Mouse (Mus musculus) left cerebral cortex, postnatal 10 days (tissue): ENCODE results near the gene Calr. TPM values are rescaled to one million over a fixed set of nuclear protein-coding genes. Genes with fewer than 3 reads are reported as not detected.

ENCODE experiments used
- DNase-seq, 2 experiments: peaks; one replicate each; pipeline ENCODE4 v3.0.0; 2021 to 2022; ENCODE audit warnings: low spot score in 2 of 2, mixed read lengths in 1 of 2; ENCODE audit errors: extremely low spot score in 1 of 2
- intact Hi-C: fragments of 180-260 bp; cut with DNase I; formaldehyde crosslinking; loops from one replicate; pipeline ENCODE4 v1.15.1; 2025
- total RNA-seq, 2 experiments: library from RNA; stranded (reverse); gene quantifications; 2 replicates each; pipeline ENCODE4 v1.2.3; 2021

Calr gene
- total RNA-seq, 2 experiments from 2014 or later, result 455 to 481 TPM

DNA sequence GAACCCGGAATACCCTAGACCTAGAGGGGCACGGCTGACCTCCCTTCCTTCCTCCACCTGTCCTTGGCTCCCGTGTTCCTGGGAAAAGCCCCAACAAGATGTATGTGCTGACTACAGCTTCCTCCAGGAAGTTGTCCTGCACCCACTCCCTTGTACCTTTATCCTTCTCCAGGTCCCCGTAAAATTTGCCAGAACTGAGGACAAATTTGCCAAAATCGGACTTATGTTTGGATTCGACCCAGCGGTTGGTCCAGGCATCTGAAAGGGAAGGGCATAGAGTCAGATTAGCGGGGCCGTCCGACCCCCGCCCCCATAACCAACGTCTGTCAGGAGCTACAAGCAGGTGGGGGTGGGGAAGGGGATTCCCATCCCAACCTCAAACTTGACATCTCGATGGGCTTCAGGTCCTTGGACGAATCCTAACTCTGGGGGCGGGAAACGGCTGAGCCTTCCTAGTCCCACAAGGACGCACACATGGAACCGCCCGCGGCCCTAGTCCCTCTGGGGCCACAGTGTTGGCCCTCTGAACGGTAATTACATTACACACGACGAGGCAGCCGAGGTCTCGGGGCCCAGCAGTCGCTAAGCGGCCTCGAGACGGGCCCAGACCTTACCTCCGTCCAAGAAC lies 526 bp downstream of the Calr start:
- intact Hi-C loops, result loop anchor here (5.0 kb wide), 1 partner anchor 56 kb away; the partner anchor contains the start of gene Klf1

DNA sequence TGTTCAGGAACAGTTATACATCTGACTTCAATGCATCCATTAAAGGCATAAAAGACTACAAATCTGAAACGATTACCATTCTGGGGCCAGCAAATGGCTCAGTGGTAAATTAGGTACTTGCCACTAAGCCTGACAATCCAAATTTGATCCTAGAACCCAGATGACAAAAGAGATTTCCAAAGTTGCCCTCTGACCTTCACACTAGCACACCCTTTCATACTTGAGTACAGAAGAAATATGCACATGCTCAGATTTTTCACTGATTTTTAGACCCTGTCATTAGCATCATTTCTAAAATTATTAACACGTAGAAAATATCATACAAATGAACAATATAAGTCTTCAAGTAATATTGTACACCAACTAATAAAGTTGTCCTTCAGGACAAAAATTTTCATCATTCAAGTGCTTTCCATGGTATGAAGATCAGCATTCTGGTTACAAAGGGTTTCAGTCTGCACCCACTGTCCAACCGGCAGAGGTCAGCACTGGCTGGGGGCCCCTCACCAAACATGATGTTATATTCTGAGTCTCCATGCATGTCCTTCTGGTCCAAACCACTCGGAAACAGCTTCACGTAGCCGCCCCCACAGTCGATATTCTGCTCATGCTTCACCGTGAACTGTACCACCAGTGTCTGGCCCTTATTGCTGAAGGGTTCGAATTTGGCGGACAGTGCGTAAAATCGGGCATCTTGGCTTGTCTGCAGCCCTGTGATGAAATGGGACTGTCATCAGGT lies 1.2 kb downstream of the Calr start:
- peak in 1 of 2 experiments; percentile 70 for DNase-seq
- intact Hi-C loops, result loop anchor here (5.0 kb wide), 1 partner anchor 57 kb away; the partner anchor contains the start of gene Klf1

More for the DNA sequence above, 526 bp downstream of the Calr start:
- no peak for DNase-seq

DNA sequence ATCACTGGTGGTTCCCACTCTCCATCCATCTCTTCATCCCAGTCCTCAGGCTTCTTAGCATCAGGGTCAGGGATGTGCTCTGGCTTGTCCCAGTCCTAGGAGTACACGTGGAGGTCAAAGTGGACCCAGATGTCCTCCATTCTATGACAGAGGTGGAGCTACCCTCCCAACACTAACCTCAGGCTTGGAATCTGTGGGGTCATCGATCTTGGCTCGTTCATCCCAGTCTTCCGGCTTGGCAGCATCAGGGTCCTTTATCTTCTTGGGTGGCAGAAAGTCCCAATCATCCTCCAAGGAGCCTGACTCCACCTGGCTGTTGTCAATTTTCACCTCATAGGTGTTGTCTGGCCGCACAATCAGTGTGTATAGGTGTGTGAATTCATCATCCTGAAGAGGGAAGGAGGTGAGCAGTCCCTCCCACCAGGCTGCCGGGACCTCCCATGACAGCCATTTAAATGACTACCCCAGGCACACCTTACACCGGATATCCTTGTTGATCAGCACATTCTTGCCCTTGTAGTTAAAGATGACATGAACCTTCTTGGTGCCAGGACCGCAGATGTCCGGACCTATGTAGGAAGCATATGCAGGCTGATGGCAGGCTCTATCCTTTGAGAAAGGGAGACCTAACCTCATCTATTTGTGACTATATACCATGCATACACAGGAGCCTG lies 2.2 kb downstream of the Calr start:
- DNase-seq, result no peak
- intact Hi-C loops, result loop anchor here (5.0 kb wide), 1 partner anchor 58 kb away; the partner anchor contains the start of gene Klf1

DNA sequence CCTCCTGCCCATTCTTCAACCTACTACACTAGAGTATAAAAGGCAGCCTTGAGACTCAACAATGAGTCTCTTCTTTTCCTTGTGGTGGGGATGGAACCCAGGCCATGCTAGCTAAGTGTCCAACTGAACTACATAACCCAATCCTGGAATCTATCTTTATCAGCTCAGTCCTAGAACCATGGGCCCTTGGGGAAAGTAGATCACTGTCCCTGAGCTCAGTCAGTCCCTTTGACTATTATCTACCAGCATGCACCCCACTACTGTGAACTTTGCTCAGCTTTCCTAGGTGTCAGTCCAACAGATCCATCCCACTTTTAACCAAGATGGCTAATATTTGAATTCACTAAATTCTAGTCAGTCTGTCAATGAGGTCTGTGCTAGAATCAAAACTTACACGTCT lies 5.2 kb downstream of the Calr start:
- no peak for DNase-seq
- intact Hi-C loops, result no loop called here

DNA sequence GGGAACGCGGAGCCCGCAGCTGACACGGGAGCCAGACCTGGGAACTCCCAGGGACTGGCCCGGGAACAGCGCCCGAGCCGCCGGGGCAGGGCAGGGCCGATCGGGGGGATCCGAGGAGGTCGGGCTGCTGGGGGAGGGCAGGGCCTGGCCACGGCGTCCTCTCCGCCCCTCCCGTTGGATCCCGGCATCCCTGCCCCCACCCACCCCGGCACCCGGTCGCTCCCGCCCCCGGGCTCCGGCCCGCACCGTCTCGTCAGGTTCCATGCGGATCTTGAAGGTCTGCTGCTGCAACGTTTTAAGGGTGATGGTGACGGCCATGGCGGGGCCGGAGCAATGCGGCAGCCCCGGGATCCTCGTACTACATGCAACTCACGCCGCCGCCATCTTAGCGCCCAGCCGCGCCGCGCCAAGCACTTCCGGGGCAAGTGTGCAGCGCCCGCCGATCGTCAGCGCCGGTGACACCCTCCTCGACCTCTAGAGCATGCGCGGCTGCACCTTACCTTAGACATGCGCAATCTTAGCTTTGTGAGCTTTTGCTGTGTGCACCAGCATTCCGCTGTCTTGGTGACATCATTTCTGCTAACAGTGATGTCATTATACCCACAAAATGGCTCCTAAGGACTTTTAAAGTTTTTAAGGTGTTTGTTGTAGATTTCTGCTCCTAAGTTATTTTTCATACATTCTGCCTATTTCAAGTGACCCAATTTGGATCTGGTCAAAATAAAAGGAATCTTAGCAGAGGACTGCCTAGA lies 6.3 kb downstream of the Calr start, which contains the start of gene Rad23a:
TSS of gene Rad23a (minus strand) at position 418 of the 752 bp plus-strand sequence.
- intact Hi-C loops, result no loop called here
- peak; percentile 92 to 95 for DNase-seq

DNA sequence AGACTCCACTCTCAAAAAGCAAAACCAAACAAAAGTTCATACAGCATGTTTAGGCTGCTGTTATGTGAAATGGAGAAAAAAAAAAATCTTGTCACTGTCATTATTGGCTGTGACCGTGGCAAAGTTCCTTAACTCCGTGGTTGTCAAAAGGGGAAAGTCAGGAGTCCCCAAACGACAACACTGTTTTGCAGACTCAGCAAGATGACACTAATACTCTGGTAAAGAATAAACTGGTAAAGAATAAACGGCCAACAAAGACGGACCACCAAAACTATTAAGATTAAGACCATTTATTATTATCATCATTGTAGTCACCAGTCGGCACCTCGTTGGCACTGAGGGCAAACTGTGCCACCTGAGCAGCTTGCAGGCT lies 6.9 kb downstream of the Calr start:
- DNase-seq, result no peak
- intact Hi-C loops, result no loop called here

DNA sequence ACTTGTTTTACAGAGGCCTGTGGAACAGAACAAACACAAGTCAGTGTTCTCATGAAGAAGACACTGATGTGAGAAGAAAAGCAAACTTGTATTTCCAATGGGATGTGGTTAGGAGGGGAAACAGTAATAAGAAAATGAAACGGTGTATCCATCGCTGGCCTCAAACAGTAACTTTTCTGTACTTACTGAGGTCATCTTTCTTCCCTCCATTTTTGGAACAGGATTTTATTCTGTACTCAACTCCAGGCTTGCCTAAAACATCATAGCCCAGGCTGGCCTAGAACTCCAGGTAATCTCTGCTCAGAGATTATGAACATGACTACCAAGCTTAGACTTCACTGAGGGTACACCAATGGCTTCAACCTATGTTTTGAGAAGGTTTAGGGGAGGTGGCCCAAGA lies 7.3 kb downstream of the Calr start:
- intact Hi-C loops, result no loop called here
- DNase-seq, result no peak

DNA sequence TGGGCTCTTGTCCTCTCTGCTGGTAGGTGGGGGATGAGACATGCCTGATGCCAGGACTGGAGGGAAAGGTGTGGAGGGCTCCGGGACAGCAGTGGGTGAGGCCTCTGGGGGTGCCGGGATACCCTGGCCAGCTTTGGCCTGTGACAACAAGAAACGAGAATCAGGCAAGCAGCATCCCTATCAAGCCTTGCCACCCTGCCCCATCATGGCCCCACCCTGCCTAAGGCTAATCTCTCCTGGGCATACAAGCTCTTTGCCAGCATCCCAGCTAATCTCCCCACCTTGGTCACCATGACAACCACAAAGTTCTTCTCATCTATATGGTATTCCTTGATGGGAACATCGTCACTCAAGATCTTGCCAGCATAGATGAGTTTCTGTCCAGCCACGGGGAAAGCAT lies 8.2 kb downstream of the Calr start:
- DNase-seq, result no peak
- intact Hi-C loops, result no loop called here

DNA sequence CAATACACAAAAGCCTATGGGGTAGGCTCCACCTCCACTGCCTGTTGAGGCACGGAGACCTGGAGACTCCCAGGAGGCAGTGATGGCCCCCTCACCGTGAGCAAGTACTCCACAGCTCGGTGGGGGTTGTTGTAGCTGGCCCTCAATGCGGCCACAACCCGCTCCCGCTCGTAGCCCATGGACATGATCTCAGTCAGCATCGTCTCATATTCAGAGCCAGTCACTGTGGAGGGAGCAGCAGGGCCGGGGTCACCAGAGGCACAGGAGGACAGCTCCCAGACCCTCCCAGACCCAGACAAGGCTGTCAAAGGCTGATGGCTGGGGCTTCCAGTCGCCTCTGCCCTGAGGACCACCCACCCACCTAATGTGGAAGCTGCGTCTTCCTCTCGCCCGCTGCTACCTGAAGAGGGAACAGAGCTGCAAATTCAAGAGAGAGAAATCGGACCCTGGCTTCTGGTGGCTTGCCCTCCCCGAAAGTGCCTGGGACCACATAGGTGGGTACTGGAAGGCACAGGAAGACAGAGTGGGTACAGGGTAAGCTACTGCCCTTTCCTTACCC lies 8.7 kb downstream of the Calr start:
- intact Hi-C loops, result no loop called here
- no peak for DNase-seq

DNA sequence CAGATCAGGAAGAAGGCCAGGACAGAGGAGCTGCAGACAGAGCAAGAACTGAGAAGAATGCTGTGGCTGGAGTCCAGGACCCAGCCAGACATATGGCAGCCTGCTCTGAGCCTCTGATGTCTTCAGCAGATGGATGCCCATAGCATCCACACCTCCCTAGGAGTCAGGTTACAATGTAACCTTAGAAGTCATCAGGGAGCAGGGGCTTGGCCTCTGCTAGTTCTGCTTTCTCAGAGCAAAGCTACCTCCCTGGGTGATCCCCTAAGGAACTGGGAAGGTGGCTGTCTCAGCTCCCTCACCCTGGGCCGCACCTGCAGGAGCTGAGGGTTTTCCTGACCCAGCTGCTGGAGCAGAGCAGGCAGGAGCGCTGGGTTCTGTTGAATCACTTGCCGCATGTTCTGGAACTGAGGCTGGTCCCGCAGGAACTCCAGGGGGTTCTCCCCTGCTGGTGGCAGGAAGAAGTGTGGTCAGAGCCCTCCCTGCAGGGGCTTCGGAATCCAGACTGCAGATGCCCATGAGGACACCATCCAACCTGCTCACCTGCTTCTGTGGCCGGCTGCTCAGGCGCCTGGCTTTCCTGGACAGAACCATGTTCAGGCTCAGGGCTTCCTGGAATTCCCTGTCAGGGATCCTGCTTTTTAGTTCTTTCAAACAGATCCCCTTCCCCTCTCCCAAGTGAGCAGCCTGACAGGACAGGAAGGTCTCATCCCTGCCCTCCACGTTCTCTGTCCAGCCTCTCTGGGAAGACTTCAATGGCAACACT lies 9.4 kb downstream of the Calr start:
- intact Hi-C loops, result no loop called here
- no peak for DNase-seq

DNA sequence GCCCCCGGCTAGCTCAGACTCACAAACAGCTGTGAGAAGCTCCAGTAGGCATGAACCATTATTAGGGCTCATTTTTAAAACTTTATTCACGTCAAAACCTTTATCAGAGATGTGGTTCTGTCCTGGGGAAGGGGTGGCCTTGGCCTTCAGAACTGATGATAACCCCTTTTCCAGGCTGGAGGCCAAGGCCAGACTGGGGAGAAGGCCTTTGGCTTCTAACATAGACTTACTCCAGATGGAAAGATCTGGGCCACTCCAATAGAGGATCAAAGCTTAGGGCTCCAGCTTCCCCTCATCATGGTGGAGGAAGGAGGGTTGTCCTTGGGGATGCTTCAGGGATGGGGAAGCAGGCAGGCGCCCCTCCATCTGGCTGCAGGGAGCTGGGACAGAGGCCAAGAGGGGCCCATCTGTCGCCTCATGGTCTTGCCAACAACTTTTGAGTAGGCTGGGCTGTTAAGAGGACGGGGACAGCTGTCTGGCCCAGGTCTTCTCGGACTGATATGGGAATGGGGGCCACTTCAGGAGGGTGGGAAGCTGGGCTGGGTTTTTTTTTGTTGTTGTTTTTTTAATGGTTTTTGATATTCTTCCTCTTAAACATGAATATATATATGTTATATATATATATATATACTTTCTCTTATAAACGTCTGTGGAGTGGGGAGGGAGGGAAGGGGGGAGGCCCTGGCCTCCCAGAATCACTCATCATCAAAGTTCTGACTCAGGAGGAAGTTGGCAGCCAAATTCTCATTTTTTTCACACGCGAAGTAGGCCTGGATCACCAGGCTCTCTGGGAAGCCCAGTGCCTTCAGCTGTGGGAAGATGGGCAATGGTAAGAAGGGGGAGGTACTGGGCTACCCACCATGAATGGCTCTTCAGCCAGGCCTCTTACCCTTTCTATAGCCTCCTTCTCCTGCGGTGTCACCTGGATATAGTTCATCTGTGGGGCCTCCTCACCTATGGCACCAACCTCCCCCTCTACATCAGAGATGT lies 11.6 kb downstream of the Calr start:
- intact Hi-C loops, result no loop called here

DNA sequence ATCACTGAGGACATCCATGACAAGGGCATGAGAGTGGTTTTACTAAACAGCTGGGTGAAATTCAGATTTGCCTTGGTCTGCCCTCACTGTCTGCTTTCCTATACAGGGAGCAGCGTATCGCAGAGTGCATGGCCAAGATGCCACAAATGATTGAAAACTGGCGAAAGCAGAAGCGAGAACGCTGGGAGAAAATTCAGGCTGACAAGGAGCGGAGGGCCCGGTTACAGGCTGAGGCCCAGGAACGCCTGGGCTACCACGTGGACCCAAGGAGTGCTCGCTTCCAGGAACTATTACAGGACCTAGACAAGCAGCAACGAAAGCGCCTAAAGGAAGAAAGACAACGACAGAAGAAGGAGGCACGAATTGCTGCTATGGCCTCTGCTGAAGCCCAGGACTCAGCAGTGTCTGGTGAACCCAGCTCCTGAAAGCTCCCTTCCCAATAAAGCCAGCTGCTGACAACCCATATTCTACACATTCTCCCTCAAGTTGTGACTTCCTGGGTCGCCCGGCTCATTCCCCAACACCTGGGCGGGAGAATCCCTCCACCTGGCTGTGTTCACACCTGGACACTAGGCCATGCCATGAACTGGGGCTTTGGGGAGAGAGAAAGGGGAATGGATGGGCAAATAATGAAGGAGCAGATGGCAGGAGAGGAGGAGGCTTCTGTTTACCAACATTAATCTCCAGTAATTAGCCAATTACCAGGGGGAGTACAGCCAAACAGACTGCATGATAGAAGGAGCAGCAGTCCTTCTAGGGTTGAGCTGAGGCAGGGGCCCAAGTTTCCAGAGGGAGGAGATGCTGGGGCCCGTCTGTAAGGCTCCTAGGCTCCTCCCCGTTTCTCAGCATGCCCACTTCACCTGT lies 12.5 kb downstream of the Calr start:
- intact Hi-C loops, result no loop called here
- DNase-seq, result no peak

More for the DNA sequence above, 11.6 kb downstream of the Calr start:
- peak; percentile 74 to 76 for DNase-seq

DNA sequence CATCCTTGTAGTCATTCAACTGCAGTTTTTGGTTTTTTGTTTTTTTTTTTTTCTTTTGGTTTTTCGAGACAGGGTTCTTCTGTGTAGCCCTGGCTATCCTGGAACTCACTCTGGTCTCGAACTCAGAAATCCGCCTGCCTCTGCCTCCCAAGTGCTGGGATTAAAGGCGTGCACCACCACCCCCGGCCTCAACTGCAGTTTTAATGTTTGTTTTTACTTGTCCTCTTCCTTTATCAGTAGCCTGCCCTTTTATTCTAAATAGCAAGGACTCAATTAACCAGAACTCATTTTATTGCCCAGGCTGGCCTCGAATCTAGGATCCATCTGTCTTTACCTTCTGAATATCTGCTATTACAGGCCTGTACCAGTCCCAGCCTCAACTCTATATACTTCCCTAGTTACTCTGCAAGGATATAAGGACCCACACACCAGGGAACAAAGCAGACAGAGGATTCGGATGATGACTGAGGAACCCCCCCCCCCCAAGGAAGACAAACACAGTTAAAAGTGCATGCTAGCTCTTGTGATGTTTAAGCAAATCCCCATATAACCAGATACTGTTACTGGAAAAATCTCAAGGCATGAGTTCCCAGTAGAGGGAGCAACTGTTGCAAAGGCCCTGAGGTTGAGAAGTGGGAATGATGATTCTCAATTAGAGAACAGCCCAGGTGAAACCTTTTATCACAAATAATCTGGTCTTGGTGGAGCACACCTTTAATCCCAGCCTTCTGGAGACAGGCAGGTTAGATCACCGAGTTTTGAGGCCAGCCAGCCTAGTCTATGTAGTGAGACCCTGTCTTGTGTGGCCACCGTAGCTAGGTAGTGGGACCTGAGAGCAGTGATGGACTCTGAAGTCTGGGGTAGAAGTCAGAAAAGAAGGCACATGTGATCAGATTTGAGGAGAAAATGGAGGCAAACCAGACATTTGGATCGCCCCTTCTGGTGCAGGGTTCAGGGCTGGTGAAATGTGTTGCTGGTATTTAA lies 13.7 kb downstream of the Calr start:
- no peak for DNase-seq
- intact Hi-C loops, result no loop called here

DNA sequence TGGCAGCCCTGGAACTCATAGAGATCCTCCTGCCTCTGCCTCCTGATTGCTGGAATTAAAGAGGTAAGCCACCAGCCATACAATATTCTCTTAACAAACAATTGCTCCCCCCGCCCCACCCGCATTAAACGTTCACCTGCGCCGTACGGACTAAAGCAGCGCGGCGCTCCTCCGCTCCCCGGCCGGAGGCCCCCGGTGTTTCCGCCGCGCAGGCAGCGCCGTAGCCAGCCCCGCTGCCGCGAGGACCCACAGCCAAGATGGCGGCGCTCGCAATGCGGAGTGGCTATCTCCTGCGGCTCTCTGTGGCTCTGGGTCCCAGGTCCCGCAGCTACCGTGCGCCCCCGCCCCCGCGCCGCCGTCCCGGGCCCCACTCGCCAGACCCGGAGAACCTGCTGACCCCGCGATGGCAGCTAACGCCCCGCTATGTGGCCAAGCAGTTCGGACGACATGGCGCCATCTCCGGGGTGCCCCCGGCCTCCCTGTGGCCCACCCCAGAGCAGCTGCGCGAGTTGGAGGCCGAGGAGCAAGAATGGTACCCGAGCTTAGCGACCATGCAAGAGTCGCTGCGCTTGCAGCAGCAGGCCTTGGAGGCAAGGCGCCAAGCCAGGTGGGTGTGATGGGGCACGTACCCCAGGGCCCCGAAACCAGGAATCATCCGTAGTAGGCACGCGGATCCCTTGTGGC lies 14.6 kb downstream of the Calr start:
- intact Hi-C loops, result no loop called here
- peak; percentile 66 to 86 for DNase-seq

DNA sequence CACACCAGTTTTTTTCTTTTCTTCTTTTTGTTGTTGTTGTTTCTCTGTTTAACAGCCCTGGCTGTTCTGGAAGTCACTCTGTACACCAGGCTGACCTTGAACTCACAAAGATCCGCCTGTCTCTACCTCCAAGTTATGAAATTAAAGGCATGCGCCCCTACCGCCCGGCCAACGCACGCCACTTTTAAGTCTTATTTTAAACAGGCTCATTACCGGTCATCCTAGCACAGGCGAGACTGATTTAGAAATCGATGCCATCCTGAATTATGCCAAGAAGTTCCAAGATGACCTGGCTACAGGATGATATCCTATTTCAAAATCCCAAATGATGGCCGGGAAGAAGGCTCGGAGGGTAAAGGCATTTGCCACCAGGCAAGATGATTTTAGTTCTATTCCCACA lies 15.2 kb downstream of the Calr start, which contains the start of gene Gadd45gip1:
TSS of gene Gadd45gip1 (plus strand) at position 33 of the 400 bp plus-strand sequence.
- DNase-seq, result no peak
- intact Hi-C loops, result no loop called here
